Mouse (Mus musculus) left cerebral cortex, postnatal 10 days (tissue): ENCODE measurements around the gene Mark4. TPM values are rescaled to one million over a fixed set of nuclear protein-coding genes. Genes with fewer than 3 reads are reported as not detected.
A peak's percentile ranks its signal among the peaks of the same experiment; 100 is the strongest.

Experiments used
- DNase-seq, 2 experiments: peaks; one replicate each; pipeline ENCODE4 v3.0.0; 2021 to 2022; ENCODE audit warnings: low spot score in 2 of 2, mixed read lengths in 1 of 2; ENCODE audit errors: extremely low spot score in 1 of 2
- intact Hi-C: fragments of 180-260 bp; cut with DNase I; formaldehyde crosslinking; loops from one replicate; pipeline ENCODE4 v1.15.1; 2025
- total RNA-seq, 2 experiments: library from RNA; stranded (reverse); gene quantifications; 2 replicates each; pipeline ENCODE4 v1.2.3; 2021

The Mark4 gene
- total RNA-seq, 2 experiments from 2014 or later: 110 to 115 TPM

GRCm38 (mm10) chr7:19410766-19411344 lies 47.8 kb downstream of the Mark4 start:
- intact Hi-C loops: no loop called here
- no peak for DNase-seq

GRCm38 (mm10) chr7:19409753-19410152 lies 48.9 kb downstream of the Mark4 start:
- intact Hi-C loops: loop anchor here (5.0 to 10.0 kb wide), 2 partner anchors 163 to 295 kb away; no protein-coding TSS in a partner anchor
- no peak for DNase-seq

- peak; percentile 57 to 77 for DNase-seq
- intact Hi-C loops: loop anchor here (5.0 to 10.0 kb wide), 2 partner anchors 167 to 299 kb away; no protein-coding TSS in a partner anchor
These were observed 53.2 kb downstream of the Mark4 start for GRCm38 (mm10) chr7:19405417-19405816.

- intact Hi-C loops: loop anchor here (10.0 kb wide), 1 partner anchor 300 kb away; no protein-coding TSS in a partner anchor
These were observed 54.1 kb downstream of the Mark4 start, which contains the start of gene Ckm for GRCm38 (mm10) chr7:19404476-19404875. Gene Ckm (plus strand): TSS chr7:19404776.

GRCm38 (mm10) chr7:19403731-19404296 lies 54.8 kb downstream of the Mark4 start, which contains the start of gene Klc3:
Gene Klc3 (minus strand): TSS chr7:19404104.
- intact Hi-C loops: loop anchor here (10.0 kb wide), 1 partner anchor 301 kb away; no protein-coding TSS in a partner anchor

More at GRCm38 (mm10) chr7:19404476-19404875, 54.1 kb downstream of the Mark4 start, which contains the start of gene Ckm:
- no peak for DNase-seq

GRCm38 (mm10) chr7:19402535-19403112 lies 56.0 kb downstream of the Mark4 start:
- DNase-seq: no peak
- intact Hi-C loops: loop anchor here (10.0 kb wide), 1 partner anchor 302 kb away; no protein-coding TSS in a partner anchor

More at GRCm38 (mm10) chr7:19403731-19404296, 54.8 kb downstream of the Mark4 start, which contains the start of gene Klc3:
- peak in 1 of 2 experiments; percentile 54 for DNase-seq

- intact Hi-C loops: loop anchor here (10.0 kb wide), 1 partner anchor 304 kb away; no protein-coding TSS in a partner anchor
- DNase-seq: no peak
These were observed 57.7 kb downstream of the Mark4 start for GRCm38 (mm10) chr7:19400946-19401345.

- intact Hi-C loops: loop anchor here (10.0 kb wide), 1 partner anchor 305 kb away; no protein-coding TSS in a partner anchor
- DNase-seq: peak in 1 of 2 experiments; percentile 57
These were observed 58.9 kb downstream of the Mark4 start for GRCm38 (mm10) chr7:19399496-19400280.

GRCm38 (mm10) chr7:19394484-19394883 lies 64.1 kb downstream of the Mark4 start:
- DNase-seq: no peak
- intact Hi-C loops: no loop called here

- intact Hi-C loops: no loop called here
- DNase-seq: peak in 1 of 2 experiments; percentile 75
These were observed 69.8 kb downstream of the Mark4 start for GRCm38 (mm10) chr7:19388699-19389413.

- intact Hi-C loops: no loop called here
- no peak for DNase-seq
These were observed 74.9 kb downstream of the Mark4 start for GRCm38 (mm10) chr7:19383708-19384107.

GRCm38 (mm10) chr7:19382166-19382541 lies 76.5 kb downstream of the Mark4 start:
- DNase-seq: peak in 1 of 2 experiments; percentile 55
- intact Hi-C loops: no loop called here

GRCm38 (mm10) chr7:19381377-19382165 lies 77.0 kb downstream of the Mark4 start, which contains the start of gene Ercc2:
Gene Ercc2 (plus strand): TSS chr7:19382010.
- intact Hi-C loops: no loop called here

GRCm38 (mm10) chr7:19378049-19378448 lies 80.6 kb downstream of the Mark4 start:
- DNase-seq: no peak
- intact Hi-C loops: no loop called here

More at GRCm38 (mm10) chr7:19381377-19382165, 77.0 kb downstream of the Mark4 start, which contains the start of gene Ercc2:
- DNase-seq: peak; percentile 98 to 100

GRCm38 (mm10) chr7:19376019-19376418 lies 82.6 kb downstream of the Mark4 start:
- DNase-seq: no peak
- intact Hi-C loops: no loop called here

GRCm38 (mm10) chr7:19375368-19375767 lies 83.3 kb downstream of the Mark4 start:
- intact Hi-C loops: no loop called here
- DNase-seq: no peak
